Mouse (Mus musculus) gastrocnemius, postnatal 36 days (tissue): ENCODE results near the gene Aen. TPM values are rescaled to one million over a fixed set of nuclear protein-coding genes. Genes with fewer than 3 reads are reported as not detected.

Experiments used
- DNase-seq, 2 experiments: peaks; one replicate each; pipeline ENCODE4 v3.0.0; 2022
- intact Hi-C: fragments of 180-260 bp; cut with DNase I; formaldehyde crosslinking; loops from one replicate; pipeline ENCODE4 v1.15.1; 2025
- microRNA-seq, 2 experiments: library from miRNA; unstranded; fragments of <30 nt; microRNA quantifications; one replicate each; pipeline ENCODE4 v1.2.0; 2021
- total RNA-seq, 2 experiments: library from RNA; stranded (reverse); gene quantifications; 2 replicates each; pipeline ENCODE4 v1.2.3; 2021

Aen gene
- total RNA-seq, 2 experiments from 2014 or later: 40.5 to 50.0 TPM

- intact Hi-C loops: loop anchor here (1.0 to 10.0 kb wide), 2 partner anchors 155 to 431 kb away; no protein-coding TSS in a partner anchor
Measured at GRCm38 (mm10) chr7:78924300-78924699, 28.6 kb downstream of the Aen start.

GRCm38 (mm10) chr7:78924796-78925195, 29.1 kb downstream of the Aen start:
- intact Hi-C loops: loop anchor here (1.0 to 10.0 kb wide), 2 partner anchors 155 to 430 kb away; no protein-coding TSS in a partner anchor

More at GRCm38 (mm10) chr7:78924300-78924699, 28.6 kb downstream of the Aen start:
- DNase-seq: peak in 1 of 2 experiments; percentile 50

GRCm38 (mm10) chr7:78925680-78926079, 30.0 kb downstream of the Aen start:
- intact Hi-C loops: loop anchor here (10.0 kb wide), 1 partner anchor 429 kb away; no protein-coding TSS in a partner anchor

More at GRCm38 (mm10) chr7:78924796-78925195, 29.1 kb downstream of the Aen start:
- DNase-seq: no peak

GRCm38 (mm10) chr7:78926156-78926555, 30.5 kb downstream of the Aen start:
- DNase-seq: no peak
- intact Hi-C loops: loop anchor here (10.0 kb wide), 1 partner anchor 429 kb away; no protein-coding TSS in a partner anchor

More at GRCm38 (mm10) chr7:78925680-78926079, 30.0 kb downstream of the Aen start:
- DNase-seq: no peak

- intact Hi-C loops: loop anchor here (10.0 kb wide), 1 partner anchor 428 kb away; no protein-coding TSS in a partner anchor
- DNase-seq: no peak
Measured at GRCm38 (mm10) chr7:78927266-78927665, 31.6 kb downstream of the Aen start.

GRCm38 (mm10) chr7:78938957-78939602, 43.4 kb downstream of the Aen start:
- DNase-seq: no peak
- intact Hi-C loops: no loop called here

- DNase-seq: no peak
- intact Hi-C loops: no loop called here
Measured at GRCm38 (mm10) chr7:78940971-78941370, 45.3 kb downstream of the Aen start.

GRCm38 (mm10) chr7:78942544-78942943, 46.9 kb downstream of the Aen start:
- DNase-seq: no peak
- intact Hi-C loops: no loop called here

GRCm38 (mm10) chr7:78953886-78954572, 58.4 kb downstream of the Aen start:
- intact Hi-C loops: no loop called here
- DNase-seq: no peak

GRCm38 (mm10) chr7:78954619-78955018, 59.0 kb downstream of the Aen start:
- intact Hi-C loops: no loop called here
- no peak for DNase-seq

- DNase-seq: no peak
- intact Hi-C loops: no loop called here
Measured at GRCm38 (mm10) chr7:78955086-78955485, 59.4 kb downstream of the Aen start.

- intact Hi-C loops: no loop called here
- DNase-seq: no peak
Measured at GRCm38 (mm10) chr7:78958499-78959073, 62.9 kb downstream of the Aen start.

Small RNA genes lying within 50 kb of the gene (microRNA-seq; reads per million reads assigned to microRNA genes)
- 0.36 to 0.74 reads per million in 2 experiments for gene Mir7-2

Other genes with a start within 250 kb of the Aen start
- gene Ntrk3, start 157.8 kb upstream of the Aen start, total RNA-seq: 1 to 10 TPM; 1.3 to 1.8 TPM
- gene Mrps11, start 112.7 kb upstream of the Aen start, total RNA-seq: 10 to 100 TPM; 28.7 to 33.8 TPM
- 10 to 100 TPM; 27.4 to 31.7 TPM for gene Mrpl46, start 112.3 kb upstream of the Aen start, total RNA-seq
- 10 to 100 TPM; 16.0 to 16.5 TPM for gene Det1, start 48.6 kb upstream of the Aen start, total RNA-seq
- 1 to 10 TPM; 1.4 to 1.8 TPM for gene Isg20, start 17.6 kb downstream of the Aen start, total RNA-seq
- gene Acan, start 157.6 kb downstream of the Aen start, total RNA-seq: under 1 TPM; 0.10 to 0.27 TPM
- under 1 TPM; 0.22 to 0.36 TPM for gene Hapln3, start 235.2 kb downstream of the Aen start, total RNA-seq